Mouse (Mus musculus): Measurements from ENCODE around the gene Myo1e. TPM values are rescaled to one million over a fixed set of nuclear protein-coding genes. Genes with fewer than 3 reads are reported as not detected.

Myo1e gene
- polyA plus RNA-seq, 1 experiment from 2014 or later = 7.9 TPM

- H3K27me3 ChIP-seq = no peaks in the 10 kb centered on the region
- H3K4me1 ChIP-seq (replicated peaks) = no peaks in the 10 kb centered on the region
- H3K27ac ChIP-seq (replicated peaks) = no peak overlapping the region
- H3K9ac ChIP-seq = no peak overlapping the region
- no peak for ATAC-seq (ENCODE audit: low read depth)
- no peaks in the 10 kb centered on the region for H3K36me3 ChIP-seq
- H3K9me3 ChIP-seq = no peaks in the 10 kb centered on the region
- H3K4me2 ChIP-seq = no peak overlapping the region
- WGBS = 91% methylated on average over 4 of the region's 4 CpGs
- no peak overlapping the region for H3K4me3 ChIP-seq
Observed at GRCm38 (mm10) chr9:70226359-70226758, 19.2 kb downstream of the Myo1e start.

DNA sequence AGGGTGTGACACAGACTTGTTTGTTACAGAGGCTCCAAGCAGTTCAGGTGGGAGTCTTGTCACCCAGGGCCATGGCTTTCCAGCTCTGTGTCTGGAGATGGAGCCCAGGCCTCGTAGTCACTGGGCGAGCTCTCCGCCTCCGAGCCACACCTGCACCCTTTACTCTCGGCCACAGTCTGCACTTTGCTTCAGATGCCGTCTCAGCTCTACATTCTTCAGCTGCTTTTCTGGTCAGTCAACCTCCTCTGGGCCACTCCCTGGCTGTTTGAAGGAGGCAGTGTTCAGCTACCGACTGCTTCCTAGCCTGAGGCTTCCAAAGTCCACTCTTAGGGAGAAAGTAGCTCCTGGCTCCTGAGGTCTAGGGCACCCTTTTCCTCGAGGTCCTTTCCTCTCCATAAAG is 22.7 kb downstream of the Myo1e start:
- no peak overlapping the region for H3K4me2 ChIP-seq
- 80% methylated on average over 8 of the region's 8 CpGs for WGBS
- H3K9ac ChIP-seq = no peak overlapping the region
- no peak overlapping the region for H3K4me3 ChIP-seq
- no peak for ATAC-seq (ENCODE audit: low read depth)
- no peaks in the 10 kb centered on the region for H3K4me1 ChIP-seq (replicated peaks)
- H3K27me3 ChIP-seq = no peaks in the 10 kb centered on the region
- no peaks in the 10 kb centered on the region for H3K9me3 ChIP-seq
- H3K27ac ChIP-seq (replicated peaks) = no peak overlapping the region
- H3K36me3 ChIP-seq = no peaks in the 10 kb centered on the region

DNA sequence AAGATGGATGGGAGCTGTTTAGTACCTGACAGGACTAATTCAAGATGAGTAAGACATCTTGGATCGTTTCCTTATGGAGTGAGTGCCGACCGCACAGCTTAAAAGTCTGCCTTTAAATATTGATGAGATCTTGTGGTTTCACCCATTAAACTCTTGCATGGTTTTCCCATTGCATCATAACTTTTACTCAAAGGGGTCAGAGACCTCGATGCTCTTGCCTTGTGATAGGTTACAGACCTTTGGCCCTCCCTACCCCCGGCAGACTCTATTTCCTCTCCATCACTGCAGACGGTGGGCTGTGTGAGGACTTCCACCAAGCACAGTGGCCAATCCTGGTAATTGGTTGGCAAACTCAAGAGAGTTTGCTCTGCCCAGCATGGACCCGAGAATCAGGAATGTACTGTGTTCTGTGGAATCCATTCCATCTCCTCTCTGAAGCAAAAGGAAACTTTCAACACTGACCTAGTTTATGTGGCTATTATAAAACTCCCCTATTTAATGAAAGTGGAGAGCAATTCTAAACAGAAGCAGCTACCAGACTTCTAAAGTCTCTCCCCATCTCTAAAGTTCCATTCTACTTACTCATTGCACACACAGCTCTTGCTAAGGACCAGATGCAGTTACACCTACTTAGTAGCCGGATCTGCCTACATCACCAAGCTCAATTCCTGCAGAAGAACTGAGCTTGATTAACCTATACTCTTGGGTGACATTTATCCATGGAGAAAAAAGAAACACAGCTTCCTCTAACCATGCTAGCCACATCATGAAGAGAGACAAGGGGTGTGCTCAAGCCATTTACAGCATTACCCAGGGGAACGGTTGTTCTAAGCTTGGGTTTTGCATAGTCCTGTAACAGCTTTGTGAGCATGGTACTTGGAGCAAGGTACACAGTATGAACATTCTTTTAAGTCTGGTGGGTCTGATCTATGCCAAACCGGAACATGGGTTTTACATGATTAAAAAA is 25.2 kb downstream of the Myo1e start:
- no peak overlapping the region for H3K4me2 ChIP-seq
- H3K27ac ChIP-seq (replicated peaks) = no peak overlapping the region
- WGBS = 86% methylated on average over 10 of the region's 10 CpGs
- H3K4me3 ChIP-seq = no peak overlapping the region
- no peak overlapping the region for H3K9ac ChIP-seq
- ATAC-seq (ENCODE audit: low read depth) = no peak
- H3K36me3 ChIP-seq = no peaks in the 10 kb centered on the region
- H3K9me3 ChIP-seq = no peaks in the 10 kb centered on the region
- H3K4me1 ChIP-seq (replicated peaks) = no peaks in the 10 kb centered on the region
- H3K27me3 ChIP-seq = no peaks in the 10 kb centered on the region

GRCm38 (mm10) chr9:70237136-70237535 is 30.0 kb downstream of the Myo1e start:
- H3K27ac ChIP-seq (replicated peaks) = no peak overlapping the region
- H3K27me3 ChIP-seq = no peaks in the 10 kb centered on the region
- H3K4me3 ChIP-seq = no peak overlapping the region
- H3K4me2 ChIP-seq = no peak overlapping the region
- ATAC-seq (ENCODE audit: low read depth) = no peak
- no peak overlapping the region for H3K9ac ChIP-seq
- no peaks in the 10 kb centered on the region for H3K9me3 ChIP-seq
- no peaks in the 10 kb centered on the region for H3K36me3 ChIP-seq
- WGBS = 87% methylated on average over 3 of the region's 3 CpGs
- no peaks in the 10 kb centered on the region; the same call in 1 of the 2 replicates for H3K4me1 ChIP-seq (replicated peaks)

DNA sequence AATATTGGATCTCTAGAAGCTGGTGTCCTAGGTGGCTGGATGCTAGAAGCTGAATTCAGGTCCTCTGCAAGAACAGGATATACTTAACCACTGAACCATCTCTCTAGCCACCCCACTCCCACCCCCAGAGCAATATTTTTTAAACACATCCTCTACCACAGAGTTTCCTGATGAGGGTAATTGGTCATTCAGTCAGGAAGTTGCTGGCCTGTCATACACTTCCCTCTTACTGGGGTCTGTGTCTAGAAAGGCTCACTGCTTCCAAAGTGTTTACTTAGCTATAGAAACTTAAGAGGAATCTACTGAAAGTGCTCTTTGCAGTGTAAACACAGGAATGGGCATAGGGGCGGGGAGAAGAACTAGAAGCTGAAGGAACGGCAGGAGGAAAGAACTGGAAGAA is 30.4 kb downstream of the Myo1e start:
- Histone ChIP-seq H3K27ac (replicated peaks) (no peak overlapping the region), H3K36me3 (no peaks in the 10 kb centered on the region), H3K9ac (no peak overlapping the region), H3K4me1 (replicated peaks) (no peaks in the 10 kb centered on the region; the same call in 1 of the 2 replicates), H3K4me3 (no peak overlapping the region), H3K27me3 (no peaks in the 10 kb centered on the region), H3K9me3 (no peaks in the 10 kb centered on the region), H3K4me2 (no peak overlapping the region)
- no peak for ATAC-seq (ENCODE audit: low read depth)
- 71% methylated on average over 2 of the region's 2 CpGs for WGBS

- ATAC-seq (ENCODE audit: low read depth) = no peak
- 94% methylated on average over 6 of the region's 6 CpGs for WGBS
Observed at GRCm38 (mm10) chr9:70238391-70238790, 31.2 kb downstream of the Myo1e start.

GRCm38 (mm10) chr9:70239229-70239628 is 32.1 kb downstream of the Myo1e start:
- Histone ChIP-seq H3K27me3 (no peaks in the 10 kb centered on the region), H3K27ac (replicated peaks) (no peak overlapping the region), H3K4me2 (no peak overlapping the region), H3K4me1 (replicated peaks) (no peaks in the 10 kb centered on the region; the same call in 1 of the 2 replicates), H3K9ac (no peak overlapping the region), H3K36me3 (no peaks in the 10 kb centered on the region), H3K9me3 (no peaks in the 10 kb centered on the region), H3K4me3 (no peak overlapping the region)
- 87% methylated on average over 3 of the region's 3 CpGs for WGBS
- no peak for ATAC-seq (ENCODE audit: low read depth)

More at GRCm38 (mm10) chr9:70238391-70238790, 31.2 kb downstream of the Myo1e start:
- no peak overlapping the region for H3K27ac ChIP-seq (replicated peaks)
- H3K36me3 ChIP-seq = no peaks in the 10 kb centered on the region
- no peak overlapping the region for H3K9ac ChIP-seq
- H3K4me2 ChIP-seq = no peak overlapping the region
- H3K27me3 ChIP-seq = no peaks in the 10 kb centered on the region
- H3K9me3 ChIP-seq = no peaks in the 10 kb centered on the region
- H3K4me3 ChIP-seq = no peak overlapping the region
- no peaks in the 10 kb centered on the region; the same call in 1 of the 2 replicates for H3K4me1 ChIP-seq (replicated peaks)

GRCm38 (mm10) chr9:70240703-70241410 is 33.7 kb downstream of the Myo1e start:
- H3K36me3 ChIP-seq = no peaks in the 10 kb centered on the region

GRCm38 (mm10) chr9:70241411-70241961 is 34.3 kb downstream of the Myo1e start:
- H3K27ac ChIP-seq (replicated peaks) = no peak overlapping the region
- no peak overlapping the region for H3K4me3 ChIP-seq
- H3K9me3 ChIP-seq = no peaks in the 10 kb centered on the region
- no peak for ATAC-seq (ENCODE audit: low read depth)
- no peaks in the 10 kb centered on the region; the same call in 1 of the 2 replicates for H3K4me1 ChIP-seq (replicated peaks)
- H3K9ac ChIP-seq = no peak overlapping the region
- no peaks in the 10 kb centered on the region for H3K36me3 ChIP-seq
- H3K27me3 ChIP-seq = no peaks in the 10 kb centered on the region
- H3K4me2 ChIP-seq = no peak overlapping the region
- WGBS = 76% methylated on average over 8 of the region's 8 CpGs

More at GRCm38 (mm10) chr9:70240703-70241410, 33.7 kb downstream of the Myo1e start:
- H3K4me2 ChIP-seq = no peak overlapping the region
- H3K9me3 ChIP-seq = no peaks in the 10 kb centered on the region
- no peak overlapping the region for H3K27ac ChIP-seq (replicated peaks)
- H3K9ac ChIP-seq = no peak overlapping the region
- no peaks in the 10 kb centered on the region for H3K27me3 ChIP-seq
- ATAC-seq (ENCODE audit: low read depth) = no peak
- H3K4me1 ChIP-seq (replicated peaks) = no peaks in the 10 kb centered on the region; the same call in 1 of the 2 replicates
- 84% methylated on average over 16 of the region's 16 CpGs for WGBS
- no peak overlapping the region for H3K4me3 ChIP-seq

GRCm38 (mm10) chr9:70242112-70242862 is 35.1 kb downstream of the Myo1e start:
- Histone ChIP-seq H3K27ac (replicated peaks) (no peak overlapping the region), H3K27me3 (no peaks in the 10 kb centered on the region), H3K36me3 (no peaks in the 10 kb centered on the region), H3K9me3 (no peaks in the 10 kb centered on the region), H3K4me3 (no peak overlapping the region), H3K9ac (no peak overlapping the region), H3K4me1 (replicated peaks) (no peaks in the 10 kb centered on the region; the same call in 1 of the 2 replicates), H3K4me2 (no peak overlapping the region)
- no peak for ATAC-seq (ENCODE audit: low read depth)
- 86% methylated on average over 4 of the region's 4 CpGs for WGBS

- WGBS = 81% methylated on average over 8 of the region's 8 CpGs
- no peaks in the 10 kb centered on the region for H3K9me3 ChIP-seq
Observed at GRCm38 (mm10) chr9:70243241-70243640, 36.1 kb downstream of the Myo1e start.

More at GRCm38 (mm10) chr9:70243241-70243640, 36.1 kb downstream of the Myo1e start:
- H3K4me1 ChIP-seq (replicated peaks) = no peaks in the 10 kb centered on the region; the same call in 1 of the 2 replicates
- no peak overlapping the region for H3K9ac ChIP-seq
- no peak overlapping the region for H3K4me3 ChIP-seq
- H3K4me2 ChIP-seq = no peak overlapping the region
- H3K27me3 ChIP-seq = no peaks in the 10 kb centered on the region
- H3K36me3 ChIP-seq = no peaks in the 10 kb centered on the region
- no peak for ATAC-seq (ENCODE audit: low read depth)
- no peak overlapping the region for H3K27ac ChIP-seq (replicated peaks)

Measured in neural tube, embryonic 13.5 days (tissue).